Mouse (Mus musculus) ES-Bruce4 (cell line): ENCODE measurements at regions not wholly inside any gene's neighbourhood (a gene's known extent, or its start where the extent isn't known, plus 50 kb on each side); places are given as distances from the start of the nearest gene placed in this dataset.

Experiments
- CTCF ChIP-seq: IDR thresholded peaks from one replicate; pipeline ENCODE4 v1.8.1; 2011; ENCODE audit warnings: low read depth, low read length
- POLR2A ChIP-seq: IDR thresholded peaks from one replicate; pipeline ENCODE4 v1.8.1; 2011; ENCODE audit warnings: low read length; ENCODE audit not compliant: insufficient read depth

GRCm38 (mm10) chr4:6600766-6601367 is 1638.0 kb downstream of the Car8 start:
- TF ChIP-seq POLR2A: no peak
- TF ChIP-seq CTCF: no peak
